In the genomic region with DNA sequence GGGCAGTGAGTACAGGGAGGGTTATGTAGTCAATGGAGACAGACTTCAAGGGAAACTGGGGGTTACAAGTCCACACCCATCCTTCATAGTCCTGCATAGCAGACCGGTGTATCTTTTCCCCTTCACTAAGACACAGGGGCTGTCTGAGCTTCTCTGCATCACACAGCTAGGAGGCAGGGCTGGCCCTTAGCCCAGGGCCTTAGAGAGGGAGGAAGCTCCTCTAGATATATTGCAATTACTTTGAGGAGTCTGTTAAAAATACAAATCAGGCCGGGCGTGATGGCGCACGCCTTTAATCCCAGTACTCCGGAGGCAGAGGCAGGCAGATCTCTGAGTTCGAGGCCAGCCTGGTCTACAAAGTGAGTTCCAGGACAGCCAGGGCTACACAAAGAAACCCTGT, we compare ENCODE assay signal across 20 mouse cellular contexts. TPM values are rescaled to one million over a fixed set of nuclear protein-coding genes. Genes with fewer than 3 reads are reported as not detected.
"Had no signal": no experiment of that assay in that cellular context is flagged by ENCODE, and none has a peak within 500 bp of the region (broad histone marks: within the 10 kb centered on the region; RNA-seq: fewer than 3 reads in every experiment).

No protein-coding gene starts in this region.

- H3K4me3 ChIP-seq: midbrain, embryonic 10.5 days; midbrain, embryonic 12.5 days; myocyte; neural tube, embryonic 13.5 days; neural tube, embryonic 15.5 days had no signal

- DNase-seq: lung, adult 18-20 months; lung, embryonic 14.5 days; lung, postnatal 10 days; lung, postnatal 4 days; retina, postnatal 1 day; right cerebral cortex, adult 18-20 months; right cerebral cortex, postnatal 25 days; right cerebral cortex, postnatal 4 days; spleen, adult 18-20 months; thymus, adult 18-20 months; thymus, postnatal 14 days; thymus, postnatal 36 days had no signal

- ATAC-seq: midbrain, embryonic 16.5 days had no signal

- H3K9ac ChIP-seq: lung, embryonic 14.5 days; midbrain, embryonic 12.5 days; neural tube, embryonic 13.5 days; neural tube, embryonic 15.5 days had no signal

- H3K4me1 ChIP-seq: midbrain, embryonic 12.5 days; neural tube, embryonic 15.5 days had no signal

- H3K4me2 ChIP-seq: lung, embryonic 14.5 days; midbrain, embryonic 12.5 days; neural tube, embryonic 13.5 days; neural tube, embryonic 15.5 days had no signal

- H3K27me3 ChIP-seq: midbrain, embryonic 12.5 days; neural tube, embryonic 13.5 days; neural tube, embryonic 15.5 days had no signal

- H3K27ac ChIP-seq: midbrain, embryonic 10.5 days; midbrain, embryonic 12.5 days; neural tube, embryonic 13.5 days; neural tube, embryonic 15.5 days had no signal

- H3K9me3 ChIP-seq: neural tube, embryonic 13.5 days; neural tube, embryonic 15.5 days had no signal

RNA-seq across cellular contexts. Expression of a gene that starts 36.6 kb away (rescaled TPM):
- polyA plus RNA-seq: liver, embryonic 16.5 days; stomach, embryonic 16.5 days had no signal
